Mouse (Mus musculus) hematopoietic stem cell, adult 5-6 weeks (primary cell): ENCODE data around the gene Zzef1. TPM values are rescaled to one million over a fixed set of nuclear protein-coding genes. Genes with fewer than 3 reads are reported as not detected.

Experiments
- ATAC-seq, 2 experiments: fragments of 125-278 bp in 1 of 2; replicated peaks in 1 of 2; 2 replicates each; pipeline ENCODE4 v1.8.0; 2016 to 2017; ENCODE audit warnings: inconsistent platforms in 2 of 2, mild to moderate bottlenecking in 2 of 2, moderate number of reproducible peaks in 2 of 2, low read depth in 1 of 2, moderate TSS enrichment in 1 of 2; ENCODE audit not compliant: low FRiP score in 2 of 2, poor library complexity in 2 of 2, severe bottlenecking in 2 of 2, insufficient read depth in 1 of 2, low TSS enrichment in 1 of 2
- total RNA-seq: library from RNA; stranded (forward); fragments of 172-1452, 232-1000 nt; gene quantifications from 2 replicates; pipeline ENCODE4 v1.2.3, GENCODE M21; 2017

The Zzef1 gene
- total RNA-seq, 1 experiment from 2014 or later: 36.1 TPM

DNA sequence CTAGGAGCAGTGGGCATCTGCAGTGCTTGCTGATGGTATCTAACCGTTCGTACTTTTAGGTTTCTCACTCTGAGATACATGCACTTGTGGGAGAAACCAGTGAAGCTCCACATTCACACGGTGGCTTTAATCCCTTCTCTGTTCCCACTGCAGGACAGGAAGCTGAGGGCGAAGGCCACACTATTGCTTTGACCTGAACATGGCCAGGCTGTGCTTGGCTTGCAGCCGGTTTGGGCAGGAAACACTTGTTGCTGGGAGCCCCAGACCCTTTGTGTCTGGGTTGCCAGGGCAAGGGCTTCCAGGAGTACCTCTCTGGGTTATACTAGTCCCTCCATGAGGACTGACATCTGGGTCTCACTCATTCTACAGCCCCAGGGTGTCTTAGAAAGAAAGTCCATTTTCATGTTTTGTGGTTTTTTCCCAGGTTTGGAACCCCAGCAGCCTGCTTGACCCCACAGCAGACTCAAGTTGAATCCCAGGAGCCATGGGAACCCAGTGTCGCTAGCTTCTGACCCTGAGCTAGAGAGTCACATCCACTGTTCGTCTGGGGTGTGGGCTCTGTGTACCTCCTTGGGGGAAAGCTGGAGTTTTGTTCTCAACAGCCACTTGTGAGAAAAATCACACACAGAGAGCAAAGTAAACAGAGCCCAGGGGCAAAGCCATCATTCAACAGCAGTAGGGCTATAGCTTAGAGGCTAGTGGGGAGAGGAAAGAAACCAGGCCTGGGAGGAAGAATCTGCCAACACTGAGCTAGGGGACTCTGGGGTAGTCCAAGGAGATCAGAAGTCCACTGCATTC, 149.2 kb downstream of the Zzef1 start:
- no peak for ATAC-seq

DNA sequence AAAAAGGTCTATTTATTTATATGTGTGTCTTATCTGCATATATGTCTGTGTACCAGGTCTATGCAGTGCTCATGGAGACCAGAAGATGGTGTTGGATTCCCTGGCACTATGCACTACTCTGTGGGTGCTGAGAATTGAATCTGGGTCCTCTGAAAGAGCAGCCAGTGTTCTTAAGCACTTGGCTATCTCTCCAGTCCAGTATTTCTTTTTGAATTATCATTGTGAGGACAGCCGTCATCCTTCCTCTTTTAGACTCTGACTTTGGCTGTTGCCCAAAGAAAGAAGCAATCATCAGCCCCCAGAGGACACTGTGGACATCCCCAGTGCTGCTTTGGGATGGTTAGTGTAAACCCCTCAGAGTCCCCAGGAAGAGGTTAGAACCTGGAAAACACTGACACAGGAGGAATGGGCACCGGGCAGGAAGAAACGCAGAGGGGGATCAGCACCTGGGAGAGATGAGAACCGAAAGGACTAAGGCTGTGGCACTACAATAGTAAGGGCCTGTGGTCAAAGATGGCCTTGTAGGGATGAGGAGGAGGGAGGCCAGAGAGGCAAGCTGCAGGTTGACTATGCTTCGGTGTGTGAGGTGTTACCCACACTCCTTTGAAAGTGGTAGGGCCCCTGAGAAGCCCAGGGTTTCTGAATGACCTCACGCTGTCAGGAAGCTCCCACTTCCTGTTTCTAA, 150.0 kb downstream of the Zzef1 start:
- ATAC-seq: peak; percentile 64 to 77

GRCm38 (mm10) chr11:72946560-72947119, 150.6 kb downstream of the Zzef1 start:
- ATAC-seq: peak; percentile 46 to 72

DNA sequence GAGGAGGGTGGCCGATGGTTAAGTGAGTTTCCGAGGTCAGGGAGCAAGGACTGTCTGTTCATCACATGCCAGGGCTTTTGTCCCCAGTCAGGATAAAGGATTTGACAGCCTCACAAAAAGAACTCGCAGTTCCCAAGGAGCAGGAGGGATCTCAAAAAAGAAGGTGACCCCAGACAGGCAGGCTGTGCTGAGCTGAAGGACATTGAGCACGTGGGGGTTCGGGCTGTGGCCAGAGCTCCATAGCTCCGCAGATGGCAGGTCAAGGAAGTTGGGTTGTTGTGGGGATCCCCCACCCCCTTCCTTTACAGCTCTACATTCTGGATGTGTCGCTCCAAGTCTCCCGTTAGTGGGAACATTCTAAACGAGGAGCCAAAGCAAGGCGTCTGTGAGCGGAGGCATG, 151.8 kb downstream of the Zzef1 start:
- no peak for ATAC-seq

- no peak for ATAC-seq
These were observed 152.2 kb downstream of the Zzef1 start for GRCm38 (mm10) chr11:72948254-72948653.

DNA sequence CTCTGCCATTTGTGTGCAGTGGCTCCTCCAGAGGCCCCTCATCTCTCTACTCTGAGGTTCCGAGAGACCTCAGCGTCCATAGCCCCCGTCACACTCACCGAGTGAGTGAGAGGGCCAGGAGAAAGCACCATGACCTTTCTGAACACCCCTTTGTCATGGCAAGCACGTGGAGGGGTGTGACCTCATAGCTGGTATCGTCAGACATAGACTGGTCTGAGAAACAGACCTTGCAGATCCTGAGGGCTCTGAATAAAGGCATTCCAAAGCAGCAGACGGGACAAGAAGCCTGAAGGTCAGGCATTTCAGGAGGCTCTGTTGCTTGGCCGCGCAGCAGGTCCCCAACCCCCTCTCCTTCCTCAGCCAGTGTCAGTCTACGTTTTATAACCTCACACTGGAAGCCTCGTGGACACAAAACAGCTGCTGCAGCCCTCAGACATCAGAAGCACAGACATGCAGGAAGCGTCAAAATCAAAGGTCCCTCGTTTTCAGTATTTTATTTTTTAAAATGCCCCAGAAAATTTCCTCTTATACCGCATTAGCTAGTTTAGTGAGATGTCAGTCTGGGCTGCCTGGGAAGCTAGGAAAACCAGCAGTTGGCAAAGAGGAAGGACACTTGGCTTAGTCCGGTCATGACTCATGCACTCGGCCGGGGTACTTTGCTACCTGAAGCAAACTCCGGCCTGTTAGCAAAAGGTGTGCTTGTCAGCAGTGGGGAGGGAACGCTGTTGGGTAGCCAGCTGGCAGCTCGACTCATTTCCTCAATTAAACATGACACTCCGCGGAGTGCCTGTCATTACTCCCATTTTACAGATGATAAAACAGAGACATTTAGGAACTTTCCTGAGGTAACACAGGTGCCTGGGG, 155.3 kb downstream of the Zzef1 start:
- no peak for ATAC-seq

- ATAC-seq: no peak
These were observed 156.2 kb downstream of the Zzef1 start for GRCm38 (mm10) chr11:72952226-72952625.

DNA sequence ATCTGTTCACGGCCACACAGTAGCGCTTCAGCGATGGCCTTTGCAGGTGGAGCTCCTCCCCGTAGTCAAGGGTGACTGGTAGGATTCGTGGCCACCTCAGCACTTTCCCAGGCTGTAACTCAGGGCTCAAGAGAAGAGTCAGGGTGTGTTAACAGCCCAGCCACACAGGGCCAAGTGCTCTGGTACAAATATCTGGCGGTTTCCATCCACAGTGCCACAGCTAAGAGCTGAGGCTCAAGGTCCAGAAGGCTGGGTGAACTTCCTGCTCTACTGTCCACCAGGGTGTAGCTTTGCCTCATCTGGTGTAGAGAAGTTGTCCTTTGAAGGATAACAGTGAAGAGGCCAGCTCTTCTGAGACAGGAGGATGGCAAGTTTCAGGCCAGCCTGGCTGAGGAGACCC, 156.7 kb downstream of the Zzef1 start:
- ATAC-seq: no peak

DNA sequence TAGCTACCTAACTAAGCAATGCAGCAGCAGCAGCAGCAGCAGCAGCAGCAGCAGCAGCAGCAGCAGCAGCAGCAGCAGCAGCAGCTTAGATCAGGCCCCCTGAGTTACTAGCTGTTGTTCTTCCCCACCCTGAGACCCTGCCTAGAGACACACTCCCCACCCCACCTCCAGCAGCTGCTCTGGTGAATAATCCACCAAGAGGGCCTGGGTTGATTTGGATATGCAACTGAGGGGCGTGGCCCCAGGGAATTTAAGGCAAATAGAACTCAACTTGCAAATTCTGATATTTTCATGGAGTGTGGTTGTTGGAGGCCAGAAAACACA, 157.1 kb downstream of the Zzef1 start:
- no peak for ATAC-seq

DNA sequence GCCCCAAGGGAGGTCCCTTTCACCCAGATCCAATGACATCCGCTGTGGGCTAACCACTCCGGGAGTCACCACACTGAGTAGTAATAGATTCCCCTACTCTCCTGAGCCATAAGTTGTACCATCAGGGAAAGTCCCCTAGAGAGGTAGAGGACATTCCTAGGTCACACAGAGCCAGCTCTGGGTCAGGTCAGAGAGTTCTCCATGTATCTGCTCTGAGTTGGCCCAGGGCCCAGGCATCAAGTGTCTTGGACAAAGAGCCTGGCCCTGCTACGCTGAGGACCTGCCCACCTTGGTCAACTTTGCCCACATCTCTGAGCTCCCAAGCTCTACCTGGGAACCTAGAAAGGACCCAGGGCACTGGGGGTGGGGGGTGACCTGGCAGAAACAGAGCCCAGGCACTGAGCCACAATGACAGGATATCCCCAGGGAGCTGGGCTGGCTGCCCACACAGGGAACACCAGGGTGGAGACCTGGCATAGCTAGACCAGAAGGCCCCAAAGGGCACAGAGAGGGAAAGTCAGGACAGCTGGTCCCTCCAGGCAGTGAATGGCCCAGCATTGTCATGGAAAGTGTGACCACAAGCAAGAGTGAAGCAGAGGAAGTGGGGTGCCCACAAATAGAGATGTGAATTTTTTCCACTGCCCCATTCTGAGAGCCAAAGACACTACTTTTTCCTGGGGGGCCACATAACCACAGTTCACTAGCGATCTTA, 157.6 kb downstream of the Zzef1 start:
- peak; percentile 62 to 74 for ATAC-seq

- no peak for ATAC-seq
These were observed 158.2 kb downstream of the Zzef1 start for GRCm38 (mm10) chr11:72954216-72954615.

- ATAC-seq: peak; percentile 17 to 26; a peak in 1 of 4 replicates
These were observed 159.4 kb downstream of the Zzef1 start for GRCm38 (mm10) chr11:72955339-72955974.

DNA sequence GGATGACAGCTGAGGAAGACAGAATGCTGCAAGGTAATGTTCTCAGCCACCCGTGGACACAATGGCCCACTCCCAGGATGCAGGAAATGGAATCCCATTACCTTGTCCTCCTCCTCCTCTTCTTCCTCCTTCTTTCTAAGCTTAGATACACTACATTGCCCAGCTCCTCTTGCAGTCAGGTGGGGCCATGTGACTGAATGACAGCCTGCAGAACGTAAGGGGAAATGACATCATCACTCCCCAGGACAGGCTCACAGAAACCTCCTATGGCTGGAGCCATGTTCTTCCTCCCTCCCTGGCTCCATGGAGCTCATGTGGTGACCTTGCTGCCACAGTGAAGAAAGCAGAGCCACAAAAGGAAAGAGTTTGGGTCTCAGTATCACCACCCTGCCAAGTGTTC, 161.3 kb downstream of the Zzef1 start:
- no peak for ATAC-seq

- ATAC-seq: no peak
These were observed 164.1 kb downstream of the Zzef1 start for GRCm38 (mm10) chr11:72959924-72960679.

DNA sequence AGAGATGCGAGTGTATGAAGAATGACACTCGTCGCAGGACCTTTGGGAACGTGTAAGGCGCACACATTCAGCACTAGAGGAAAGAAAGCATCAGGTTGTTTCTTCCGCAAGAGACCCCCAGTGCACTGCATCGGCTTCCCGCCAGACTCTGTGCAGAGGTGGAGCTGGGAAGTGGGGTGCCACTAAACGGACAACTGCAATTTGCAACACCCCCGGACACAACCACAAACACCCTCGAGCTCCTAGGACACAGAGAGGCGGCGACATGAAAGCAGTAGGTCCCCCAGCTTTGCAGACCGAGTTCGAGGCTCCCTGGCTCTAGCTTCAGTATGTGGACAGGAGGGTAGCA, 164.7 kb downstream of the Zzef1 start:
- ATAC-seq: no peak
